Mouse (Mus musculus) cortical plate, adult 2 months (tissue): ENCODE results near the gene Dnmt3c.

Experiments
- CTCF ChIP-seq: fragments of 200-500 bp; IDR thresholded peaks from 2 replicates; pipeline ENCODE4 v1.5.1; 2011; ENCODE audit warnings: mild to moderate bottlenecking, control low read depth, low read length; ENCODE audit not compliant: insufficient read depth; ENCODE audit errors: extremely low read depth
- POLR2A ChIP-seq: fragments of 200-500 bp; IDR thresholded peaks from 2 replicates; pipeline ENCODE4 v1.6.1; 2011; ENCODE audit warnings: mild to moderate bottlenecking, low read length, control low read depth; ENCODE audit not compliant: insufficient read depth; ENCODE audit errors: extremely low read depth

- TF ChIP-seq CTCF (no peak), POLR2A (no peak)
Observed at GRCm38 (mm10) chr2:153703389-153703788, 6.9 kb downstream of the Dnmt3c start.
